Mouse (Mus musculus) urinary bladder, postnatal 4 days (tissue): ENCODE data around the gene Fam50b.

Experiments
- DNase-seq, 2 experiments: peaks; one replicate each; pipeline ENCODE4 v3.0.0; 2021 to 2022; ENCODE audit warnings: low spot score in 2 of 2

Fam50b gene

DNA sequence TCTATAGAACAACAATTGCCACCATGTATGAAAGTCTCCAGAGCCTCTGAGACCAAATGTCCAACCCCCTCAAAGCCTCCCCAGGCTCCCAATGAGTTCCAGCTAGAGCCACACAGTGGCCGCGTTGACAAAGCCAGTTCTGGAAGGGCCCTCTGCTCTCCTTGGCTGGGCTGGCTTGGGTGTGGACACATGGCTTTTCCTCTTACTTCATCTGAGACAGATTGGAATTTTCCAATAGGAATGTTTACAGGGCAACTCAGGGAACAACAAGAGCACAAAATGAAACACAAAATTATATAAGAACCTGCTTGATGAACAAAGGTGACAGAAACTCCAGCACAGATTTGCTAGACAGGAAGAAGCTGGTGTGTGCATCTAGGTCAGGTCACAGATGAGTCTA is 59.8 kb downstream of the Fam50b start:
- DNase-seq: no peak
